Comparison of ENCODE assay signal across 8 mouse cellular contexts in the genomic region with DNA sequence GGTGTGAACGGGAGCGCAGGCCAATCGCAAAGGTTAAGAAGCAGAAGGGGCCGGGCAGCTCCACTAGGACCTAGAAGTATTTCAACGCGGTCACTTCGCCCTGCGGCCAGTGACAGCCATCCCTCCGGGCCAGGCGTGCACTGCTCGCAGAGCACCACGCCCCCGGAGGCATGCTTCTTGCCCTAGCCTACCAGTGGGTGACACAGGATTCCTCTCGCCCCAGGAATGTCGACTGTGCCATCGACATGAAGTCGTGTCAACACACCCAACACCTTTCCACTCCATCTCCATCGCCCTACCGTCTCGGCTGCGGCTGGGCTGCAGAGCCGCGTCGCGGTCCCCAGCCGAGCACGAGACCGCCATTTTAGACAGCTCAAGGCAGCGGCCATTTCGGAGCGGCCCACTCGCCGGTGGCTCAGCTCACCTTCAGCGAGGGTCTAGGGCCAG. TPM values are rescaled to one million over a fixed set of nuclear protein-coding genes. Genes with fewer than 3 reads are reported as not detected.
DNase-seq lines count a peak whose midpoint lies in the region; ATAC-seq and TF ChIP-seq lines count a peak whose summit lies in the region.

No protein-coding gene starts in this region.

- TF ChIP-seq POLR2A in thymus, adult 2 months (IDR thresholded peaks at IDR 0.05; ENCODE audit: control insufficient read depth, extremely low read depth, insufficient read depth, low read length, poor library complexity), result no peak; the same call in 1 of the 2 replicates
- no peak for TF ChIP-seq POLR2A in cerebellum, adult 2 months (IDR thresholded peaks at IDR 0.05; ENCODE audit: borderline replicate concordance, insufficient read depth, low read length)
- no peak for TF ChIP-seq POLR2A in liver, adult 2 months (IDR thresholded peaks at IDR 0.05; ENCODE audit: extremely low read depth, insufficient read depth, low read length)

- no peaks in the 10 kb centered on the region for H3K27me3 ChIP-seq in thymus, adult 2 months (ENCODE audit: control insufficient read depth, insufficient read depth, low read length)
- no peaks in the 10 kb centered on the region for H3K27me3 ChIP-seq in cerebellum, adult 2 months (ENCODE audit: control insufficient read depth, insufficient read depth, low read length)
- H3K27me3 ChIP-seq in liver, adult 2 months (ENCODE audit: control insufficient read depth, insufficient read depth, low read length), result no peaks in the 10 kb centered on the region
- H3K27me3 ChIP-seq in midbrain, embryonic 15.5 days (replicated peaks), result no peaks in the 10 kb centered on the region

- H3K27ac ChIP-seq in thymus, adult 2 months (ENCODE audit: control insufficient read depth, insufficient read depth, low read length), result peak overlapping the region; percentile 72
- H3K27ac ChIP-seq in cerebellum, adult 2 months (ENCODE audit: insufficient read depth, low read length), result peak overlapping the region; percentile 92
- H3K27ac ChIP-seq in liver, adult 2 months (replicated peaks; ENCODE audit: insufficient read depth, low read depth, low read length), result peak overlapping the region; percentile 89
- peak overlapping the region; percentile 99 for H3K27ac ChIP-seq in midbrain, embryonic 15.5 days

- no peak for DNase-seq in thymus, adult 2 months
- DNase-seq in thymus, postnatal 14 days, result no peak
- DNase-seq in cerebellum, adult 2 months, result peak in 1 of 2 experiments; percentile 78
- DNase-seq in forelimb bud, embryonic 11.5 days (ENCODE audit: low read depth, low spot score), result peak; percentile 78
- DNase-seq in hindlimb bud, embryonic 11.5 days (ENCODE audit: extremely low spot score, low read depth, low spot score), result peak; percentile 64
- peak; percentile 77 for DNase-seq in liver, adult 2 months (ENCODE audit: extremely low read depth, low read depth, low spot score)
- no peak for DNase-seq in natural killer cell, adult 2 months (ENCODE audit: low spot score in 2 of 2)

- peak; percentile 89 for ATAC-seq in midbrain, embryonic 15.5 days (replicated peaks)

- no peaks in the 10 kb centered on the region for H3K9me3 ChIP-seq in midbrain, embryonic 15.5 days

- H3K9ac ChIP-seq in liver, adult 2 months (ENCODE audit: low read depth, low read length), result peak overlapping the region; percentile 75
- peak overlapping the region; percentile 64 for H3K9ac ChIP-seq in midbrain, embryonic 15.5 days

- 1% methylated on average over 34 of the region's 34 CpGs for WGBS in thymus, adult 2 months
- under 1% methylated on average over 34 of the region's 34 CpGs for WGBS in cerebellum, adult 2 months
- under 1% methylated on average over 34 of the region's 34 CpGs for WGBS in liver, adult 2 months
- under 1% methylated on average over 34 of the region's 34 CpGs for WGBS in midbrain, embryonic 15.5 days

- H3K4me2 ChIP-seq in midbrain, embryonic 15.5 days, result peak overlapping the region; percentile 75

- no peaks in the 10 kb centered on the region for H3K79me2 ChIP-seq in liver, adult 2 months (ENCODE audit: control insufficient read depth, insufficient read depth, low read length)

- H3K4me3 ChIP-seq in thymus, adult 2 months (ENCODE audit: control insufficient read depth, insufficient read depth, low read length), result peak overlapping the region; percentile 74
- peak overlapping the region; percentile 88 for H3K4me3 ChIP-seq in cerebellum, adult 2 months (replicated peaks; ENCODE audit: insufficient read depth, low read depth, low read length)
- H3K4me3 ChIP-seq in liver, adult 2 months (ENCODE audit: insufficient read depth, low read depth, low read length), result peak overlapping the region; percentile 66
- H3K4me3 ChIP-seq in midbrain, embryonic 15.5 days, result peak overlapping the region; percentile 57

- no peak; the same call in 1 of the 2 replicates for TF ChIP-seq CTCF in thymus, adult 2 months (IDR thresholded peaks at IDR 0.05; ENCODE audit: borderline replicate concordance, control insufficient read depth, extremely low read depth, insufficient read depth, low read length, poor library complexity)
- no peak for TF ChIP-seq CTCF in cerebellum, adult 2 months (IDR thresholded peaks at IDR 0.05; ENCODE audit: borderline replicate concordance, insufficient read depth, low read depth, low read length)
- no peak for TF ChIP-seq CTCF in liver, adult 2 months (IDR thresholded peaks at IDR 0.05; ENCODE audit: low read depth, low read length)

- H3K36me3 ChIP-seq in thymus, adult 2 months (ENCODE audit: control insufficient read depth, insufficient read depth, low read length), result no peaks in the 10 kb centered on the region
- H3K36me3 ChIP-seq in liver, adult 2 months (ENCODE audit: control insufficient read depth, insufficient read depth, low read length), result peaks cover 4% of the 10 kb centered on the region
- H3K36me3 ChIP-seq in midbrain, embryonic 15.5 days (replicated peaks), result no peaks in the 10 kb centered on the region

- peaks cover 5% of the 10 kb centered on the region for H3K4me1 ChIP-seq in thymus, adult 2 months (replicated peaks; ENCODE audit: control insufficient read depth, insufficient read depth, low read length)
- H3K4me1 ChIP-seq in cerebellum, adult 2 months (ENCODE audit: control insufficient read depth, insufficient read depth, low read length), result peaks cover 5% of the 10 kb centered on the region; the same call in 1 of the 2 replicates
- peaks cover 5% of the 10 kb centered on the region for H3K4me1 ChIP-seq in liver, adult 2 months (ENCODE audit: control insufficient read depth, insufficient read depth, low read length)
- H3K4me1 ChIP-seq in midbrain, embryonic 15.5 days, result peaks cover 9% of the 10 kb centered on the region

RNA-seq across cellular contexts. Expression of a gene that starts 39.3 kb away (rescaled TPM):
- polyA plus RNA-seq in thymus, adult 2 months (2012; rRNA removed), result 128 and 152 TPM in 2 replicates
- polyA plus RNA-seq in cerebellum, adult 2 months (2012; rRNA removed), result 282 and 290 TPM in 2 replicates
- 210 and 323 TPM in 2 replicates for total RNA-seq in liver, adult 2 months (2014; rRNA removed)
- polyA plus RNA-seq in liver, adult 2 months (2012; rRNA removed), result 64.7 and 69.7 TPM in 2 replicates
- 1,075 and 1,130 TPM in 2 replicates for polyA plus RNA-seq in midbrain, embryonic 15.5 days (2015; fragmentation: Nextera tagmentation; extraction: Ambion mirVana)

Comparison
In these comparisons a context has a peak if more than half of its experiments do, and no peak if none do; other contexts are left out.
1. DNase-seq: peak in forelimb bud, embryonic 11.5 days (single experiment), hindlimb bud, embryonic 11.5 days (single experiment) and liver, adult 2 months (single experiment); none in thymus, adult 2 months (single experiment), thymus, postnatal 14 days (single experiment) and natural killer cell, adult 2 months (0 of 2).
2. Peak in every context shown above with its lines, with median percentiles within 50 percentile points of each other: H3K27ac ChIP-seq and H3K4me3 ChIP-seq.